Mouse (Mus musculus) limb, embryonic 15.5 days (tissue): Measurements from ENCODE around the gene Mblac2. TPM values are rescaled to one million over a fixed set of nuclear protein-coding genes. Genes with fewer than 3 reads are reported as not detected.

Experiments
- ATAC-seq: fragments of 200-750 bp; cut with Nextera tagmentation; 2 replicates; pipeline ENCODE4 v1.8.0; 2017; ENCODE audit warnings: low read depth, moderate TSS enrichment; ENCODE audit not compliant: insufficient number of reproducible peaks, low FRiP score, low TSS enrichment
- H3K27ac ChIP-seq: fragments of 300-500 bp; sonication (generic); 2 replicates; pipeline ENCODE4 v1.5.1; 2015; ENCODE audit warnings: moderate library complexity, mild to moderate bottlenecking, inconsistent platforms
- H3K27me3 ChIP-seq: fragments of 300-500 bp; sonication (generic); 2 replicates; pipeline ENCODE4 v1.6.1; 2015; ENCODE audit warnings: inconsistent platforms
- H3K36me3 ChIP-seq: fragments of 300-500 bp; sonication (generic); 2 replicates; pipeline ENCODE4 v1.6.1; 2015; ENCODE audit warnings: inconsistent platforms
- H3K4me1 ChIP-seq: fragments of 300-500 bp; sonication (generic); 2 replicates; pipeline ENCODE4 v1.6.1; 2015; ENCODE audit warnings: inconsistent platforms
- H3K4me2 ChIP-seq: fragments of 300-500 bp; sonication (generic); 2 replicates; pipeline ENCODE4 v1.6.1; 2015; ENCODE audit warnings: mild to moderate bottlenecking, inconsistent platforms
- H3K4me3 ChIP-seq: fragments of 300-500 bp; sonication (generic); 2 replicates; pipeline ENCODE4 v1.5.1; 2015; ENCODE audit warnings: mild to moderate bottlenecking, inconsistent platforms
- H3K9ac ChIP-seq: fragments of 300-500 bp; sonication (generic); 2 replicates; pipeline ENCODE4 v1.6.1; 2015; ENCODE audit warnings: inconsistent platforms
- H3K9me3 ChIP-seq: fragments of 300-500 bp; sonication (generic); 2 replicates; pipeline ENCODE4 v1.6.1; 2016; ENCODE audit warnings: inconsistent platforms
- WGBS: fragments of 180-500 bp; shearing (Covaris S2); methylation state at CpG from one replicate; pipeline ENCODE4 v1.1.7; 2015; 5-methylcytosine and 5-hydroxymethylcytosine counted together
- polyA plus RNA-seq: library from polyadenylated mRNA; unstranded; fragments of >200 nt; fragmentation: Nextera tagmentation; extraction: Ambion mirVana; gene quantifications from 2 replicates; pipeline ENCODE4 v1.2.1, GENCODE M21; 2015

Mblac2 gene
- polyA plus RNA-seq, 1 experiment from 2014 or later = 13.6 TPM

DNA sequence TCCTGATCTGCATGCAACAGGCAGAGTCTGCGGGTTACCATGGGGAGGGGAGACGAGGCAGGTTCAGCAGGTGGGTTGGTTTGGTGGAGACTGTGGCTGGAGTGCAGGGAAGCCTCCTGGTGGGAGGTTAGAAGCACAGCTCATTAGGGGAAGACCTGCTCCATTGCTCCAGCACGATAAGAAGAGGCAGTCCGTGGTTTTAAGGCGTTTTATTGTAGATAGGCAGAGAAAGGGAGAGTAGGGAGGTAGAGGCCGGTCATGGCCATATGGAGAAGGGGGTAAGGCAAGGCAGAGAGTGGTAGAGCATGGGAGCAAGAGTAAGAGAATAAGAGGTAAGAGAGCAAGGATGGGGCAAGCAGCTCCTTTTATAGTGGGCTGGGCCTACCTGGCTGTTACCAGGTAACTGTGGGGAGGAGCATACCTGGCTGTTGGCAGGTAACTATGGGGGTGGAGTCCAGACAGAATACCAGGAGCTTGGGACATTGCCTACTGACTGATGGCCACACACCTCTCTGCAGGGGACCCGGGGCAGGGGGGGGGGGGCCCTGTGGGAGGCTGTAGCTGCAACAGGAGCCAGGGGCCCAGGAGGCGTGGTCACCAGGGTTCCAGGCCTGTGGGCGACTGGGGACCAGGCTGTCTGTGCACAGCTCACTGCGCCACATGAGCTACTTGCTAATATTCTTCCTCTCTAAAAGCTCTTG lies 32.4 kb downstream of the Mblac2 start:
- no peaks in the 10 kb centered on the region for H3K9me3 ChIP-seq
- H3K4me3 ChIP-seq = no peak overlapping the region
- H3K4me1 ChIP-seq = no peaks in the 10 kb centered on the region
- ATAC-seq = no peak
- 48% methylated on average over 10 of the region's 10 CpGs for WGBS
- H3K36me3 ChIP-seq = no peaks in the 10 kb centered on the region
- no peaks in the 10 kb centered on the region for H3K27me3 ChIP-seq
- no peak overlapping the region for H3K4me2 ChIP-seq
- no peak overlapping the region for H3K9ac ChIP-seq
- no peak overlapping the region for H3K27ac ChIP-seq

DNA sequence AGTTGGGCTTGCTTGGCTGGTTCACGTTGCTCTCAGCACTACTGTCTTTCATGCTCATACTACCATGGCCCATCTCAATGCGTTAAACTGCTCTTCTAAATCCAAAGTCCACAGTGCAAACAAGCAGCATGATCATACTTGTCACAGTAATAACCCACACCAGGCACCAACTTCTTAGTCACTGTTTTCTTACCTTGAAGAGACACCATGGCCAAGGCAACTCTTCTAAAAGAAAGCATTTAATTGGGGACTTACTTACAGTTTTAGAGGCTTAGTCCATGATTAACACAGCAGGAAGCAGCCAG lies 32.9 kb downstream of the Mblac2 start:
- no peaks in the 10 kb centered on the region for H3K9me3 ChIP-seq
- H3K9ac ChIP-seq = no peak overlapping the region
- 41% methylated on average over 2 of the region's 2 CpGs for WGBS
- no peaks in the 10 kb centered on the region for H3K27me3 ChIP-seq
- no peak overlapping the region for H3K4me2 ChIP-seq
- H3K27ac ChIP-seq = no peak overlapping the region
- H3K36me3 ChIP-seq = no peaks in the 10 kb centered on the region
- H3K4me1 ChIP-seq = no peaks in the 10 kb centered on the region
- ATAC-seq = no peak
- no peak overlapping the region for H3K4me3 ChIP-seq

DNA sequence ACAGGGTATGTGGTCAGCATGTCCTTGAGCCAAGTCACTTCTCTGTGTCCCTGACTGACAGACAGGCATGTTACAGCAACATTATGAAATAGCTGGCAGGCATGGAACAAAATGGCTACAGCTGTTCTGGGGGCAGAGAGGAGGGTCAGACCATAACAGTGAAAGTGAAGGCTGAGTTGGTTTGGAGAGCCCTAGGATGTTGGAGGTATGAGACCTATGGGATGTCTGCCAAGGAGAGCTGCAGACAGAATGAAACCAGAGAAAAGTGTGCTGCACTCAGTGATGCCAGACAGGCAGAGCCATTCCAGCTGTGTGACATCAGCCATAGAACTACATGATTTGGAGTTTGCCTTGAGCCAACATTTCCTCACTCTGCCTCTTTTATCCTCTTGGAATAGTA lies 43.7 kb downstream of the Mblac2 start:
- Histone ChIP-seq H3K27ac (no peak overlapping the region), H3K27me3 (no peaks in the 10 kb centered on the region), H3K4me1 (no peaks in the 10 kb centered on the region), H3K9me3 (no peaks in the 10 kb centered on the region), H3K4me3 (no peak overlapping the region), H3K9ac (no peak overlapping the region), H3K4me2 (no peak overlapping the region), H3K36me3 (no peaks in the 10 kb centered on the region)
- no peak for ATAC-seq

DNA sequence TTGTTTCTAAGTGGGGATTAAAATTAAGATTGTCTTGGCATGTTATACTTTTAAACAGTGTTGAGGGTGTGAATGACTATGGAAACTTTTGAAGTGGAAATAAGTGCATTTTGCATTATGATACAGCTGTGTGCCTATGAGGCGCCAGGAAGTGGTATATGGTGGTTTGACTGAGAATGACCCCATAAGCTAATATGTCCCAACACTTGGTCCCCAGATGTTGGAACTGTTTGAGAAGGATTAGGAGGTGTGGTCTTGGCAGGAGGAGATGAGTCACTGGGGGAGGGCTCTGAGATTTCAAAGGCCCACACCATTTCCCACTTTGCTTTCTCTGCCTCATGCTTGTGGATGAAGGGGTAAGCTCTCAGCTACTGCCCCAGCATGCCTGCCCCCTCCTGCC lies 44.2 kb downstream of the Mblac2 start:
- no peak overlapping the region for H3K4me2 ChIP-seq
- 93% methylated on average over 1 of the region's 1 CpGs for WGBS
- H3K9ac ChIP-seq = no peak overlapping the region
- H3K36me3 ChIP-seq = no peaks in the 10 kb centered on the region
- H3K4me1 ChIP-seq = no peaks in the 10 kb centered on the region
- no peaks in the 10 kb centered on the region for H3K27me3 ChIP-seq
- H3K4me3 ChIP-seq = no peak overlapping the region
- no peak for ATAC-seq
- H3K9me3 ChIP-seq = no peaks in the 10 kb centered on the region
- H3K27ac ChIP-seq = no peak overlapping the region

DNA sequence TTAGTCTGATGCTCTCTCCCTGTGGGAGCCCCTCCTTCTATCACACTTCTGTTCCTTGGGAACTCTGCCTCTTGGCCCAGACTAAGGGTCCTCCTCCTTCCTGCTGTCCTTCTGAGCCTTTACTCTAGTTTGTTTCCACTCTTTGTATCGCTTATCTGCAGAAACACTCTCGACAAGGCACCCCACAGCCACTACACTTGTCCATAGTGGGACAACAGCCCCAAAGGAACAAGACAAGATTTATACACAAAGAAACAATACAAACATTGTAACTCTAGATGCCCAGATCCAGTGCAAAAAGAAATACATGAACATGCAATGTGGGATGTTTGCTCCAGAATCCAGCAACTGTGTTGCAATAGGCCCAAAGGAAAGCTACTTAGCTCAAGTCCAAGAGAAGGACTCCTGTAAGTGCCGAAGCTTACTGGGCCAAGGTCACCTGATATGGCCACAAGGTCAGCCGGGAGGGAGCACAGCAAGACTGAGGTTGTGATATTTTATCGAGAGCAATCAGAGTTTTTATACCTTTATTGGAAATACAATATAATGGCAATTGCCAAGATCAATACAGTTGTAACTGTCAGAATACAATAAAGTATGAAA lies 46.0 kb downstream of the Mblac2 start:
- Histone ChIP-seq H3K4me2 (no peak overlapping the region), H3K27me3 (no peaks in the 10 kb centered on the region), H3K4me3 (no peak overlapping the region), H3K36me3 (no peaks in the 10 kb centered on the region), H3K9ac (no peak overlapping the region), H3K4me1 (no peaks in the 10 kb centered on the region), H3K27ac (no peak overlapping the region), H3K9me3 (no peaks in the 10 kb centered on the region)
- 88% methylated on average over 5 of the region's 5 CpGs for WGBS
- no peak for ATAC-seq

DNA sequence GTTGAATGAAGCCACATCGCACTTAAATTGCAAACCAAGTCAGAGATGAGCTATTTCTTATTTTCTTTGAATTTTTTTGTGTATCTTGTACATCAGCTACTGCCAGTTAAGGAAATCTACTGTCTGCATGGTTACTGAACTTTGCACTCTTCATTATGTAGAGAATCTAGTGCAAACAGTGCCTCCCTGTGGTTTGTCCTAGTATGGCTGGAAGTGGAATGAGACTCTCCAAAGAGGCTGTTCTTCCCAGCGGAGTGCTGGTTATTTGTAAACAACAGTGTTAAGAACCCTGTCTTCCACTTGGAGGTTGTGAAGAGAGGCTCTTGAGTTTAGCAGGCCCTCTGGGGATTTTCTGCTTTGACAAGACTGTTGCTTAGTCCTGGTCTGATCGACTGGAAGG lies 49.2 kb downstream of the Mblac2 start:
- 26% methylated on average over 3 of the region's 3 CpGs for WGBS
- no peak for ATAC-seq
- Histone ChIP-seq H3K9me3 (no peaks in the 10 kb centered on the region), H3K4me3 (no peak overlapping the region), H3K27me3 (no peaks in the 10 kb centered on the region), H3K4me2 (no peak overlapping the region), H3K27ac (no peak overlapping the region), H3K4me1 (no peaks in the 10 kb centered on the region), H3K9ac (no peak overlapping the region), H3K36me3 (no peaks in the 10 kb centered on the region)

DNA sequence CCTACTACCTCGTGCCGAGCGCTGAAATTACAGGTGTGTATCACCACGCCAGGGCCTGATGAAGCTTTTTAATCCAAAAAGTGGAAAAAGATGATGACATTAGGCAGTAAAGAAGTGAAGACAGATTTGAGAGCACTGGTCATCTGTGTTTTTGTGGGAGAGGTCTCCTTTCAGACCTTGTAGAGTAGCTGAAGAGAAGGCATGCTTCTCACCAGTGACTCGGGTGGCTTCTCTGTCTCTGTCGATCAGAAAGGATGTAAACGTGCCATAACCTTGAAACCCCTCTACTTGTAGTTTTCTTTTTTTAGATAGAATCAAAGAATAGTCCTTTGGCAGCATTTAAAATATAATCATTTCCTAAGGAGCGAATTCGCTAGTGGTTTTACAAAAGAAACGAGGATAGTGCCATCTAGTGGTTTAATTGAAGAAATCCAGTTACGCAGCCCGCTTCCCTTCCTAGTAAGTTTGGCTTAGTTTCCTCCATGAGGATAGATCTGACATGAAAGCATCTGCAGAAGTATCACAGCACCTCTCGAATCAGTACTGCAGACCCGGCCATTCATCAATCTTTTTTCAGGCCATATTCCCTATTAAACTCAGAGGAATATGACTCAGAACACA lies 50.5 kb downstream of the Mblac2 start:
- 31% methylated on average over 14 of the region's 14 CpGs for WGBS
- Histone ChIP-seq H3K27me3 (no peaks in the 10 kb centered on the region), H3K4me2 (no peak overlapping the region), H3K9me3 (no peaks in the 10 kb centered on the region), H3K4me3 (no peak overlapping the region), H3K4me1 (no peaks in the 10 kb centered on the region), H3K9ac (no peak overlapping the region), H3K36me3 (no peaks in the 10 kb centered on the region), H3K27ac (no peak overlapping the region)
- ATAC-seq = no peak

DNA sequence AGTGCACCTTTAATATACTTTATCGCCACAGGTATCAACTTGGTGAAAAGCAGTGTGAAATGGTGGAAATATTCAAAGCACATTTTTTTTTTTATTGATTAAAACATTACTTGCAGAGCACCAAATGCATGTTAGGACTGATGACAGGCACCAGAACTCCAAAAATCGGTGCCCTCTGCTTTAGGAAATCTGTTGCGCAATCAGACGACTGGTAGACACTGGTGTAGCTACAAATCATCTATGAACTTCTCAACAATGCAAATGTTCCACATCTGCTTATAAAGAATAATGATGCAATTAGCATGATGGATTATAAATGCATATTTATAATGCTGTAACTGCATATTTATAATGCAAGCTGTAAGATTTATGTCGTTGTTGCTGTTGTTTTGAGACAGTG lies 53.0 kb downstream of the Mblac2 start:
- H3K9me3 ChIP-seq = no peaks in the 10 kb centered on the region
- no peaks in the 10 kb centered on the region for H3K27me3 ChIP-seq
- H3K36me3 ChIP-seq = no peaks in the 10 kb centered on the region
- no peak overlapping the region for H3K27ac ChIP-seq
- ATAC-seq = no peak
- WGBS = 68% methylated on average over 5 of the region's 5 CpGs
- no peaks in the 10 kb centered on the region for H3K4me1 ChIP-seq
- H3K9ac ChIP-seq = no peak overlapping the region
- no peak overlapping the region for H3K4me3 ChIP-seq
- no peak overlapping the region for H3K4me2 ChIP-seq

DNA sequence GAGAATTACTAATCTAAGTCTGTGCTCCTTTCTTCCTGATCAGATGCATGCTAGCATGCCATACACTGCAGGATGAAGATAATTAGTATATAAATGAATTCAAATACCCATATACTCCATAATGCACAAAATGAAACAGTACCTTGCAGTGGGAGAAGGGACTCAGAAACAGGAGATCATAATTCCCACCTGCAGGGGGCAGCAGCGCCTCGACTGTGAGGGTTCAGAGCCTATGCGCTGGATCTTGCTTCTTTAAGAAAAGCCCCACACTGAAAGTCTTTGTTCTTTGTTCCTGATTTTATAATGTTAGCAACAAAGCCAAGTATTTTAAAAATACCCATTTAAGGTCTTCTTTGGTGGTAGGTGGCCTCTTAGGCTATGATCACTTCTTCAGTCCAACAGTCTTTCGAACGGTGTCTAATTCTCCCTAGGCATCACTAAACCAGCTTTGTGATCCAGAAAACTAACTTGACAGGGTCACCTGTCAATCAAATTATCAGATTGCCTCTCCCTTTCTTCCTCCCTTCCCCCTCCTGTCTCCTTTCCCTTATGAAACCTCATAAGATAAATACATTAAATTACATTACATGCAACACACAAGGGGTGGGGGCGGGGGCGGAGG lies 56.0 kb downstream of the Mblac2 start:
- H3K27me3 ChIP-seq = no peaks in the 10 kb centered on the region
- 78% methylated on average over 7 of the region's 7 CpGs for WGBS
- ATAC-seq = no peak

DNA sequence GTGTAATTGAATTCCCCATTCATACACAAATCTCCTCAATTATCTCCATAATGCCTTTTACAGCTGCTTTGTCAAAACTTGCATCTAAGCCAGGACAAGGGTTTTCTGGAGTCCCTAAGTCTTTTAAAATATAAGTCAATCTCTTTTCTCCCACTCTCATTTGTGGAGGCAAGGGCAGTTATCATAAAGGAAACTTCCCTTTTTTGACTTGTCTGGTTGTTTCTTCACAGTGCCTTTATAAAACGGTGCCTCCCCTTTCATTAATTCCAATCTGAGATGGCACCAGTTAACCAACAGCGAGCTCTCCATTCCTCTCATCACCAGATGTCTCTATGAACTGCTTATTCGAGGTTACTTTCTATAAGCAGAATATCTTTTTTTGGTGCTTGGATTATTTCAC lies 65.1 kb downstream of the Mblac2 start:
- Histone ChIP-seq H3K27me3 (no peaks in the 10 kb centered on the region), H3K9me3 (no peaks in the 10 kb centered on the region), H3K4me2 (no peak overlapping the region), H3K27ac (no peak overlapping the region), H3K4me1 (no peaks in the 10 kb centered on the region), H3K36me3 (no peaks in the 10 kb centered on the region), H3K9ac (no peak overlapping the region), H3K4me3 (no peak overlapping the region)
- 82% methylated on average over 3 of the region's 3 CpGs for WGBS
- no peak for ATAC-seq

More for the DNA sequence above, 56.0 kb downstream of the Mblac2 start:
- no peak overlapping the region for H3K4me3 ChIP-seq
- H3K4me2 ChIP-seq = no peak overlapping the region
- no peak overlapping the region for H3K27ac ChIP-seq
- H3K4me1 ChIP-seq = no peaks in the 10 kb centered on the region
- no peaks in the 10 kb centered on the region for H3K36me3 ChIP-seq
- H3K9me3 ChIP-seq = no peaks in the 10 kb centered on the region
- no peak overlapping the region for H3K9ac ChIP-seq

DNA sequence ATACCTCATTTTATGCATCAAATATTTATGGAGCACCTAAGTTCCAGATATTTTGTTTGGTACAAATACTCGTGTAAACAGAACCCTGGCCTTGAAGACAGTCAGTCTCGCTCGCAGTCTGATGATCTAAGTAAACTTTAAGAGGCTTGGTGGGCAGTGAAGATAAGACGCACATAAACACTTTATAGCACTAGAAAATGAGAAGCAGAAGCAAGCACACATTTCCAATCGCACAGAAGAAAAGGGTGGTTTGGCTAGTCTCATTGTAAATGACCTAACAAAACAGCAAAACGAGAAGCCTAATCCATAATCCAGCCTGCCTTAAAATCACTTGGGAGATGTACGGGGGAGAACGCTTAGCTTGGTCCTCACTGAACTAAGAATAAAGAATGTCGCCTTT lies 71.3 kb downstream of the Mblac2 start:
- peak overlapping the region; percentile 67 for H3K4me2 ChIP-seq
- no peak for ATAC-seq
- peak overlapping the region; percentile 74 for H3K4me3 ChIP-seq
- WGBS = 24% methylated on average over 9 of the region's 9 CpGs
- H3K9ac ChIP-seq = peak overlapping the region; percentile 18
- H3K27ac ChIP-seq = peak overlapping the region; percentile 100
- no peaks in the 10 kb centered on the region for H3K27me3 ChIP-seq
- H3K36me3 ChIP-seq = no peaks in the 10 kb centered on the region
- H3K9me3 ChIP-seq = no peaks in the 10 kb centered on the region
- peaks cover 12% of the 10 kb centered on the region for H3K4me1 ChIP-seq

DNA sequence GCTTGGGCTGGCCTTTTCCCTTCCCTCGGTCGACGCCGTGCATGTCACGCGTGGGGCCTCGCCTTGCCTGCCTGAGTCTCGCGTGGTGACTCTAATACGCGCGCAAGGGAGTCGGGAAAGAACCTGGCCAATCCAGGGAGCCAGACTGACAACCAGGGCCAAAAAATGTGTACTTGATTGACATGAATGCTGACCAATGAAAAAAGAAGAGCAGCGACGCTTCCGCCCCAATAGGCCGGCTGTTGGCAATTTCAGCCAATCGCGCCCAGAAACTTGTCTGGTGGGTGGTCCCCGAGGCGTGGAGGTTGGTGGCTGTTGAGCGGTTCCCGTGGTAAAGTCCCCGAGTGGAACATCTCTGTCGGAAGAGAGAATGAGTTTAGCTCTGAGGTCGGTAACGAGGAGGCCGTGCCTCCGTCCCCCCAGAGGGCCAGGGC lies 71.8 kb downstream of the Mblac2 start, which contains the start of gene Cetn3:
Cetn3 (plus strand) TSS at position 107 of the 434 bp plus-strand sequence.
- peak within 1 kb of the TSS; percentile 100 for H3K27ac ChIP-seq
- H3K9me3 ChIP-seq = no peaks in the 10 kb centered on the region
- 0 out of 2 replicates have a peak, but pooled peaks cover 4% of the 10 kb centered on the region for H3K36me3 ChIP-seq
- no peaks in the 10 kb centered on the region for H3K27me3 ChIP-seq
- H3K9ac ChIP-seq = peak within 1 kb of the TSS; percentile 77
- peaks cover 12% of the 10 kb centered on the region for H3K4me1 ChIP-seq
- peak within 1 kb of the TSS; percentile 67 for H3K4me2 ChIP-seq
- WGBS = under 1% methylated on average over 29 of the region's 29 CpGs
- peak; percentile 91 for ATAC-seq
- peak within 1 kb of the TSS; percentile 74 for H3K4me3 ChIP-seq
